Comparison of ENCODE assay signal across 17 mouse cellular contexts in genomic region chr12:32545466-32545865, GRCm38 (mm10).
"Had no signal": no experiment of that assay in that cellular context is flagged by ENCODE, and none has a peak within 500 bp of the region (broad histone marks: within the 10 kb centered on the region; RNA-seq: fewer than 3 reads in every experiment).

No protein-coding gene starts in this region.

- DNase-seq: cerebellum, adult 2 months; cerebellum, adult 8-10 months; cerebellum, adult 9-10 months; cerebellum, adult 9-11 months; cerebellum, postnatal 10 days; cerebellum, postnatal 14 days; cerebellum, postnatal 25 days; cerebellum, postnatal 36 days; embryo, embryonic 11 days; gastrocnemius, adult 2 months; gastrocnemius, postnatal 10 days; gastrocnemius, postnatal 14 days; gastrocnemius, postnatal 25 days; gastrocnemius, postnatal 36 days; heart, adult 11 months; heart, adult 18-20 months; heart, adult 2 months had no signal
